Mouse (Mus musculus) hindbrain, embryonic 13.5 days (tissue): ENCODE measurements around the gene Ttc39a. TPM values are rescaled to one million over a fixed set of nuclear protein-coding genes. Genes with fewer than 3 reads are reported as not detected.

ENCODE experiments used
- ATAC-seq: fragments of 200-750 bp; cut with Nextera tagmentation; 2 replicates; pipeline ENCODE4 v1.8.0; 2017; ENCODE audit warnings: moderate TSS enrichment; ENCODE audit not compliant: low FRiP score
- H3K27ac ChIP-seq: fragments of 300-500 bp; sonication (generic); 2 replicates; pipeline ENCODE4 v1.5.1; 2015; ENCODE audit warnings: inconsistent platforms, mild to moderate bottlenecking, moderate library complexity
- H3K27me3 ChIP-seq: fragments of 300-500 bp; sonication (generic); 2 replicates; pipeline ENCODE4 v1.6.1; 2015; ENCODE audit warnings: mild to moderate bottlenecking, inconsistent platforms
- H3K36me3 ChIP-seq: fragments of 300-500 bp; sonication (generic); 2 replicates; pipeline ENCODE4 v1.6.1; 2015; ENCODE audit warnings: mild to moderate bottlenecking, inconsistent platforms
- H3K4me1 ChIP-seq: fragments of 300-500 bp; sonication (generic); replicated peaks from 2 replicates; pipeline ENCODE4 v1.6.1; 2015; ENCODE audit warnings: inconsistent platforms
- H3K4me2 ChIP-seq: fragments of 300-500 bp; sonication (generic); 2 replicates; pipeline ENCODE4 v1.6.1; 2015; ENCODE audit warnings: inconsistent platforms, mild to moderate bottlenecking, moderate library complexity
- H3K4me3 ChIP-seq: fragments of 300-500 bp; sonication (generic); 2 replicates; pipeline ENCODE4 v1.5.1; 2015; ENCODE audit warnings: mild to moderate bottlenecking, inconsistent platforms
- H3K9ac ChIP-seq: fragments of 300-500 bp; sonication (generic); 2 replicates; pipeline ENCODE4 v1.6.1; 2015; ENCODE audit warnings: mild to moderate bottlenecking, inconsistent platforms
- H3K9me3 ChIP-seq: fragments of 300-500 bp; sonication (generic); 2 replicates; pipeline ENCODE4 v1.6.1; 2016; ENCODE audit warnings: inconsistent platforms
- WGBS: fragments of 180-500 bp; shearing (Covaris S2); methylation state at CpG from one replicate; pipeline ENCODE4 v1.1.7; 2015; 5-methylcytosine and 5-hydroxymethylcytosine counted together
- polyA plus RNA-seq: library from polyadenylated mRNA; unstranded; fragments of >200 nt; fragmentation: Nextera tagmentation; extraction: Ambion mirVana; gene quantifications from 2 replicates; pipeline ENCODE4 v1.2.1, GENCODE M21; 2015

The Ttc39a gene
- polyA plus RNA-seq, 1 experiment from 2014 or later, result 0.99 TPM

DNA sequence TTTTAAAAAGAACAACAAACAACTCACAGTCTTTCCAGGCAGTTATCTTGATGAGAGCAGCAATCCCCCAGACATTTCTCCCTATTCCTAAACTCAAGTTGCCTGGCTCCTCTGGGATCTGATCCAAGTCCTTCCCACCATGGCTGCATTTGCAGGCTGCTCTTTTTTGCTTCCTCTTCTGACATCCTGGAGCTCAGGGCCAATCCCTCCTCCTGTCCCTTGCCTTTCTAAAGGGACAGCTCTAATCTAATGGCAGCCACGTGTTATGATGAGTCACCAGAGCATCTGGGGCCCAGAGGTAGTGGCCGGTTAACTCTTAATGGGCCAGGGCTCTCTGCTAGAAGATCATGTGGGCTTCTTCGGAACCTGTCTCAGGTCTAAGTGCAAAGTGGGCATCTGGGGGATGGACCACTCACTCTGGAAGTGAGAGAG is 353 bp upstream of the Ttc39a start:
- H3K4me2 ChIP-seq, result peak overlapping the region; percentile 96
- H3K27me3 ChIP-seq, result peaks cover 12% of the 10 kb centered on the region
- peak overlapping the region; percentile 19; the same call in 1 of the 2 replicates for H3K27ac ChIP-seq
- H3K4me1 ChIP-seq, result peaks cover 21% of the 10 kb centered on the region
- WGBS, result 11% methylated on average over 3 of the region's 3 CpGs
- H3K9ac ChIP-seq, result peak overlapping the region; percentile 80
- ATAC-seq, result peak; percentile 46
- no peaks in the 10 kb centered on the region for H3K36me3 ChIP-seq
- no peaks in the 10 kb centered on the region for H3K9me3 ChIP-seq
- H3K4me3 ChIP-seq, result peak overlapping the region; percentile 68

DNA sequence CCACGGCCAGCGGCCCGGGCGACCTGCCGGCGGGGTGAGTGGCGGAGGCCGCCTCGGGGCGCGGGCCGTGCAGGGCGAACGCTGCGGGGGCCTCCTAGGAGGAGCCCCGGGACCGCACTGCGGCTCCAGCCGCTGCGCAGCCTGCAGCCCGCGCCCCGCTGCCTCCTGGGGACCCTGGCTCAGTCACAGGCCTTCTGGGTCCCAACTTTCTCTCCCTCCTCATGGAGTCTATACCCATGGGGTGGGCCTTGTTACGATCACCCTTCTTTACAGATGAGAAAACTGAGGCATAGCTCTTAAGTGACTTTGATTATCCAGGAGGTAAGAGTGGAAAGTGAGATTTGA is 725 bp downstream of the Ttc39a start:
- WGBS, result 1% methylated on average over 24 of the region's 24 CpGs
- Histone ChIP-seq H3K4me2 (peak overlapping the region; percentile 96), H3K27ac (no peak overlapping the region), H3K9me3 (no peaks in the 10 kb centered on the region), H3K4me3 (peak overlapping the region; percentile 68), H3K36me3 (no peaks in the 10 kb centered on the region), H3K4me1 (peaks cover 21% of the 10 kb centered on the region), H3K9ac (peak overlapping the region; percentile 80), H3K27me3 (peaks cover 12% of the 10 kb centered on the region)
- peak; percentile 36 for ATAC-seq

DNA sequence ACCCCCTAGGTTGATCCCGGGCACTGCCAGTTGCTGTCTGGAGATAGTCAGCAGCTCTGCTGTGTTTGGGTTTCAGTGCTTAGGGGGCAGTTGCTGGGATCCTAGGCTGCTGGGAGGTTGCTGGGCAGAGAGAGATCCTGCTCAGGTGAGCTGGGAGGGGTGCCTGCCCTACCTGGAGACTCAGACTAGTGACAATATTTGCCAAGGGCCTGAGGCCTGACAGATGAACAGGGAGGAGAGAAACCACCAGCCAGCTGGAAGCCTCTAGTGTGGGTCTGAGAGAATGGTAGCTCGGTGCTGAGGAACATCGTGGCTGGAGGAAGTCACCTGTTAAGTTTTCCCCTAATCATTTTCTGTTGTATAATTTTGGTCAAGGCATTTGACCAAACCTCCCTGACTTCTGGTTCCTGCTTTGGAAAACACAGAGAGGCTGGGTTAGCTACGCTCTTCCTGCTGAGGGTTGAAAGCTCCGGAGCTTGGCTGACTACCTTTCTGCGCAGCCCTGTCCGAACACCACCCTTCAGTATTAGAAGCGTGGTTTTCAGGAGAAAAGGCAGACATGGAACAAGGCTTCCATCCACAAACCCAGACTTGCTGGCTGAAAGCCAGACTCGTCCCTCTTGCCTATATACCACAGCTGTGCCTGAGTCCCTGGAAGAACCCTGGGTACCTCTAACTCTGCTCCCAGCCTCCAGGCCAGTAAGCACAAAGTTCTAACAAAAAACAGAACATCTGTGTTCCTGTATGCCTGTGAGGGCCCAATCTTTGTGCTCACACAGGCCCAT is 1.5 kb downstream of the Ttc39a start:
- peaks cover 12% of the 10 kb centered on the region for H3K27me3 ChIP-seq
- peak overlapping the region; percentile 96; the same call in 1 of the 2 replicates for H3K4me2 ChIP-seq
- no peak overlapping the region for H3K4me3 ChIP-seq
- peaks cover 21% of the 10 kb centered on the region for H3K4me1 ChIP-seq
- H3K9me3 ChIP-seq, result no peaks in the 10 kb centered on the region
- H3K27ac ChIP-seq, result no peak overlapping the region
- H3K9ac ChIP-seq, result no peak overlapping the region
- ATAC-seq, result no peak
- no peaks in the 10 kb centered on the region for H3K36me3 ChIP-seq
- 86% methylated on average over 9 of the region's 9 CpGs for WGBS

DNA sequence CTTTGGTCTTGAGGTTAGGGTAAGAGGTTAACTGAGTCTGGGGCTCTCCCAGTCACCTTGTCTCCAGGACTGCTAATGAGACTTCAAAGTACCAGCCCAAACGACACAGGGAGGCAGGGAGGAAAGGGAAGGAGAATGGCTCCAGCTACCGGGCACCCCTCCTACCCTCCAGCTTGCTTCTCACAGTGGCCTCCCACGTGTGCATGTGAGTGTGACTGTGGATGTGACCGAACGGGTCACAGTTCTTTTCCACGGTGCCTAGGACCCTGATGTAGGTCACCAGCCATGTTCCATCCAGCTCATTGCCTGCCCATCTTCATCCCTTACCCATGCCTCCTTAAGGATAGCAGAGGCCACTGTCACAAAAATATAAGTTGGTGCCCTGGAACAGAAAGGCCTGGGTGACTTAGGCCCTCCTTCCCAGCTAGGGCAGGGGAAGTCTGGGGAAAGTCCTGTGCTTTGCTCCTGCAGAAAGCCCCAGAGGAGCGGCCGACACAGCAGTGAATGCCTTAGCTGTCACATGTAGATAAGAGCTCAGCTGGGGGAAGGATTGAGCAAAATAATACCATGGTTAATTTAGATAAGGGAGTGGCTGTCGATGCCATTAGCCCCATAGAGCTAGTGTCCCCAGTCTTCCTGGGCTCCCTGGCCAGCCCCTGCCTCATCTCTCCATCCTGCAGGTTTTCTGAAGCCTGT is 4.4 kb downstream of the Ttc39a start:
- no peak overlapping the region for H3K4me2 ChIP-seq
- no peak overlapping the region for H3K4me3 ChIP-seq
- no peak overlapping the region for H3K9ac ChIP-seq
- H3K36me3 ChIP-seq, result no peaks in the 10 kb centered on the region
- 76% methylated on average over 9 of the region's 9 CpGs for WGBS
- H3K27me3 ChIP-seq, result peaks cover 8% of the 10 kb centered on the region
- ATAC-seq, result no peak
- no peaks in the 10 kb centered on the region for H3K9me3 ChIP-seq
- peaks cover 17% of the 10 kb centered on the region for H3K4me1 ChIP-seq
- H3K27ac ChIP-seq, result no peak overlapping the region

DNA sequence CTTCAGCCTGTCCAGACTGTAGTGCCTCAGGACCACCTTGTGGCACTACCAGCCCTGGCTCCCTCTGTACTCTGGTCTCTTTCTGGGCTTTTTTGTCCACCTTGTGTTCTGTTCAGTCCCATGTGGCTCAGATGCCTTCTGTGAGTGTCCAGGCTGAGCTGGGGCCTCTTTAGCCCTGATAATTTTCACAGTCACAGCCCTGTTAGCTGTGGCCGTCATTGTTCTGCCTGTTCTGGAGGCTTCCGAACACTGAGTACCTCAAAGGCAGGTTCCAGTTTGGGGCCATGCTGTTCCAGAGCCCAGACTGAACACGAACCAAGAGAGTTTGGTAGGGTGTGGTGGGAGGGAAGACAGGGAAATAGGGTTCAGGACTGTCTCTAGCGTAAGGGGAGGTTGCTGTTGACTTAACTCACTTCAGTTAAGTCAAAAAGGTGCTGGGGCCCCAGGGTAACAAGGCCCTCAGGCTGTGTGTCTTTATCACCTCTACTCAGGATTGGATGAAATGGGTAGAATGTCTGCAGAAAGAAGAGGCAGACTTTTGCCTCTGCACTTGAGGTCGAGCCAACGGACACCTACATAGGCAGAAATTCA is 5.0 kb downstream of the Ttc39a start:
- H3K27me3 ChIP-seq, result peaks cover 8% of the 10 kb centered on the region

DNA sequence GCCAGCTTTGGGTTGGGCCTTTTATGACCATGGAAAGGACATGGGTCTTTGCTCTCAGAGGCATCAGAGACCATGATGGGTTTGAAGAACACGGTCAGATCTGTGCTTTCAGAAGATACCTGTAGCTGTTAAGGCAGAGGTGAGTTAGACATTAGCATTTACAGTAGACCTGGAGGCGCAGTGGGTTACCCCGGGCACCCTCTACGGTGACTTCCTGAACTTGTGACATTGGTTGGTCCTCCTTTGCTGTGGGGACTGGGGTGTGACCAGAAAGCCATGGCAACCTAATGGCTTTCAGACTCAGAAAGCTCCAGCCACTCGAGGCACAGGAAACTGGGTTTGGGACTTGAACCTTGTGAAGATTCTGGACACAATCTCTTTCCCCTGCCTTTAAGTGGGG is 5.8 kb downstream of the Ttc39a start:
- Histone ChIP-seq H3K9ac (no peak overlapping the region), H3K4me2 (no peak overlapping the region), H3K36me3 (no peaks in the 10 kb centered on the region), H3K4me1 (peaks cover 3% of the 10 kb centered on the region; the same call in 1 of the 2 replicates), H3K9me3 (no peaks in the 10 kb centered on the region), H3K4me3 (no peak overlapping the region), H3K27ac (no peak overlapping the region), H3K27me3 (peaks cover 7% of the 10 kb centered on the region)
- WGBS, result 92% methylated on average over 5 of the region's 5 CpGs
- ATAC-seq, result no peak

More for the DNA sequence above, 5.0 kb downstream of the Ttc39a start:
- ATAC-seq, result no peak
- Histone ChIP-seq H3K4me2 (no peak overlapping the region), H3K4me1 (peaks cover 11% of the 10 kb centered on the region), H3K4me3 (no peak overlapping the region), H3K27ac (no peak overlapping the region), H3K36me3 (no peaks in the 10 kb centered on the region), H3K9me3 (no peaks in the 10 kb centered on the region), H3K9ac (no peak overlapping the region)
- WGBS, result 89% methylated on average over 6 of the region's 6 CpGs

DNA sequence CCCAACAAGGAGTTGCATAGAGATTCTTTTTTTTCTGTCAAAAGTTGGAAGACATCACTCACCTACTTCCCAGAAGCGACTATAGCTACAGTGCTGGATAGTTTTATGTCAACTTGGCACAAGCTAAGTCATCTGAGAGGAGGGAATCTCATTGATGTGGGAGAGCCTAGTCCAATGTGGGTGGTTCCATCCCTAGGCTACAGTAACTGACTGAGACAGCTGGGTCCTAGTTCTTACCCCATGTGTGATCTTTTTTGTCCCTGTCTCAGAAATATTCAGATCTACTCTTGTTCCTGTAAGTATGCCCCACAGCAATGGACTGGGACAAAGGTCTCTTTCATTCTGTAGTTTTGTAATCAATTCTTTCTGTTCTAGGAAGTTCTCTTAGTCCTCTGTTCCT is 11.6 kb downstream of the Ttc39a start:
- Histone ChIP-seq H3K4me2 (no peak overlapping the region), H3K4me3 (no peak overlapping the region), H3K27ac (no peak overlapping the region), H3K9me3 (no peaks in the 10 kb centered on the region), H3K27me3 (no peaks in the 10 kb centered on the region), H3K4me1 (no peaks in the 10 kb centered on the region), H3K36me3 (no peaks in the 10 kb centered on the region), H3K9ac (no peak overlapping the region)
- ATAC-seq, result no peak
- 76% methylated on average over 1 of the region's 1 CpGs for whole genome bisulfite sequencing

DNA sequence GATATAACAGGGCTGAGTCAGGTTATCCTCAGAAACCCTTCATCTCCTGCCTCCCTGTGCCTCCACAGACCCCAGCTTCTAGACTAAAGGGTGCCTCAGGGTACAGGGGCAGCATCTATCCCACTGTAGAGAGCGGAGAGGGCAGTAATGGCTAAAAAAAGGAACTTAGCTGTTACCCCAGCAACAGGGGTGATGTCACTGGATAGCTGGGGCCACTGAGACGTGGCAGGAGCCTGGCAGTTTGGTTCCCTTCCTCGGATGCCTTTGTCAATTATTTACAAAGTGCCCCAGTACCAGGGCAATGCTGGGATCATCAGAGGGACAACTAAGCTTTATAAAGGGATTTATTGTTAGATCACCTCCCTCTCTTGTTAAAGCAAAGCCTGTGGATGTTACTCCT is 12.6 kb downstream of the Ttc39a start:
- Histone ChIP-seq H3K36me3 (no peaks in the 10 kb centered on the region), H3K9me3 (no peaks in the 10 kb centered on the region), H3K27me3 (no peaks in the 10 kb centered on the region), H3K27ac (no peak overlapping the region), H3K4me2 (no peak overlapping the region), H3K4me3 (no peak overlapping the region), H3K9ac (no peak overlapping the region), H3K4me1 (no peaks in the 10 kb centered on the region)
- WGBS, result 19% methylated on average over 3 of the region's 3 CpGs
- ATAC-seq, result no peak

DNA sequence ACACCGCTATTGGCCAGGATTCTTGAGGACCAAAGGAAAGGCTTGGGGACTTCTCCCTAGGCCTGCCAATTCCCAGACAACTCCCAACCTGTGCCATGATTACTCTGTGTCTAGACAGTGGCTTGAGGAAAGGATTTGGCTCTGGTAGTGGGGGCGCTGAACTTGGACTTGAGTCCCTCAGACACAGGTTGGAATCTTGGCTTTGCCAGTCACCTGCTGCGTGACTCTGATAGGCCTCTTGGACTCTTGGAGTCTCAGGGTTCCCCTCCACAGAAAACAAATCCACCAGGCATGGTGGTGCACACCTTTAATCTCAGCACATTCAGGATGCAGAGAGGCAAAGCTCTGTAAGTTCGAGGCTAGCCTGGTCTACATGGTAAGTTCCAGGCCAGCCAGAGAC is 13.1 kb downstream of the Ttc39a start:
- ATAC-seq, result no peak
- Histone ChIP-seq H3K27me3 (no peaks in the 10 kb centered on the region), H3K4me3 (no peak overlapping the region), H3K9ac (no peak overlapping the region), H3K4me1 (no peaks in the 10 kb centered on the region), H3K36me3 (no peaks in the 10 kb centered on the region), H3K27ac (no peak overlapping the region), H3K4me2 (no peak overlapping the region), H3K9me3 (no peaks in the 10 kb centered on the region)
- WGBS, result 90% methylated on average over 4 of the region's 4 CpGs

DNA sequence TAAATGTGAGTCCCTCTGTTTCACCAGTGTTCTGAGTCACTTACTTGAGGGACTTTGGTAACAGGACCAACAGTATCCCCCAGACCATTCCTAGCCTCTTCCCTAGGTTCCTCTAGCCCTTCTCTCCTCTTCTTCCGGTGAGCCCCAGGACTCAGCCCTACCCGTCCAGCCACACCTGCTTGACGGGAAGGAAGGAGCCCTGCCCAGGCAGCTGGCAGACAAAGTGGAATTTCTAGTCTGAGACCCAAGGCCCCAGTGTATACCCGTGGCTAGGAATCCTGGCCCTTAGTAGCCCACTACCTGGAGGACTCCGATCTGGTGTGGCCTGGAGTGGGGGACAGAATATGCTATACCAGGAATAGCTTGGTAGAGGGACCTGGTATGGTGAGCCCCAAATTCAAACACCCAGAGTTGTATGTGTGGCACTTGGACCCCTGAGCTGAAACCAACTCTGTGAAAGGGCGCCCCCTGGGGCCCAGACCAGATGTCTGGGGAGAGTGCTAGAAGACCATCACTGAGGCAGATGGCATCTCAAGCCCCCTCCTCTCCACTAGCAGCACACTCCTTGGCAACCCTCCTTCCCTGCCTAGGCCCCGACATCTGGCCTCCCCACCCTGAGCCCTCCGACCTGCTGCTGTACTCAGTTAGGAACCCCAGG is 13.8 kb downstream of the Ttc39a start:
- no peaks in the 10 kb centered on the region for H3K4me1 ChIP-seq
- H3K36me3 ChIP-seq, result no peaks in the 10 kb centered on the region
- 66% methylated on average over 8 of the region's 8 CpGs for WGBS
- no peak overlapping the region for H3K4me2 ChIP-seq
- H3K9me3 ChIP-seq, result no peaks in the 10 kb centered on the region
- H3K4me3 ChIP-seq, result no peak overlapping the region
- no peak overlapping the region for H3K27ac ChIP-seq
- no peaks in the 10 kb centered on the region for H3K27me3 ChIP-seq
- H3K9ac ChIP-seq, result no peak overlapping the region
- ATAC-seq, result no peak

DNA sequence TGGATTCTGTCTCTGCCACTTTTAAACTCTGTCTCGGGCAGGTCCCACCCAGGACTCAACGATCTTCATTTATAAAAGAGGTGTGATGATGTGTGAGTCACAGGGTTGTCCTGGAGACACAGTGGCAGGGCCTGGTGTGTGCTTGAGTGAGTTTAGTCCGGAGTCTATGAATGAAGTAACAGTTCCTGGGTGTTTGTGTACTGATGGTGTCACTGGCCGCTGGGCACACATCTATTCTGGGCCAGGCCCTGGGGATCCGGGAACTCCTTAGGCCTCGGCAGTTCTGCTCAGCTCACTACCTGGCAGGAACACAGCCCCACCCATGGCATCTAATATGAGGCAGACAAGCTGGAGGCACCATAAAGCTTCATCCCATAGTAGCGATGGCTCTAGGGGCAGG is 15.2 kb downstream of the Ttc39a start:
- 89% methylated on average over 7 of the region's 7 CpGs for WGBS
- H3K9ac ChIP-seq, result no peak overlapping the region
- H3K4me2 ChIP-seq, result no peak overlapping the region
- H3K4me3 ChIP-seq, result no peak overlapping the region
- H3K9me3 ChIP-seq, result no peaks in the 10 kb centered on the region
- no peak for ATAC-seq
- H3K4me1 ChIP-seq, result no peaks in the 10 kb centered on the region
- no peak overlapping the region for H3K27ac ChIP-seq
- no peaks in the 10 kb centered on the region for H3K27me3 ChIP-seq
- no peaks in the 10 kb centered on the region for H3K36me3 ChIP-seq

DNA sequence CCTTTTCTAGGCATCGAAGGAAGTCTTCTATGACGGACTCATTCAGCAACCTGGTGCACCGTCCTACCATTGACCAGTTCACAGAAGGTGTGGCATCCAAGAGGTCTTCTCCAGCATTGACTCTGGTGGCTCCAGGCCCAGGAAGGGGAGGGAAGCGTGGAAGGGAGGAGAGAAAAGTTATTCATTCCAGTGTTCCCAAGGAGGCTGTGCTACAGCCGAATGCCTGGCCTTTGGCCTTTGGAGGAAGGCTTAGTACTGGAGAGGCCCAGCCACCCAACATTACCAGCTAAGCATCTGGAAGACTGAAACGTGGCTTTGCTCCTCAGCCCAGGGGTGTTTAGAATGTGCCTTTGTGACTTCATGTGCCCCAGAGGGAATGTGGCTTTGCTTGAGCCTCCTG is 16.0 kb downstream of the Ttc39a start:
- Histone ChIP-seq H3K27ac (no peak overlapping the region), H3K27me3 (no peaks in the 10 kb centered on the region), H3K36me3 (no peaks in the 10 kb centered on the region), H3K4me1 (no peaks in the 10 kb centered on the region), H3K9ac (no peak overlapping the region), H3K4me2 (no peak overlapping the region), H3K9me3 (no peaks in the 10 kb centered on the region), H3K4me3 (no peak overlapping the region)
- WGBS, result 68% methylated on average over 6 of the region's 6 CpGs
- no peak for ATAC-seq
